Mouse (Mus musculus) brain, adult 2 months (tissue): ENCODE measurements at regions not wholly inside any gene's neighbourhood (a gene's known extent, or its start where the extent isn't known, plus 50 kb on each side); places are given as distances from the start of the nearest gene placed in this dataset.

Experiments used
- DNase-seq: peaks from one replicate; pipeline ENCODE4 v3.0.0; 2011; ENCODE audit warnings: low read depth, low spot score

DNA sequence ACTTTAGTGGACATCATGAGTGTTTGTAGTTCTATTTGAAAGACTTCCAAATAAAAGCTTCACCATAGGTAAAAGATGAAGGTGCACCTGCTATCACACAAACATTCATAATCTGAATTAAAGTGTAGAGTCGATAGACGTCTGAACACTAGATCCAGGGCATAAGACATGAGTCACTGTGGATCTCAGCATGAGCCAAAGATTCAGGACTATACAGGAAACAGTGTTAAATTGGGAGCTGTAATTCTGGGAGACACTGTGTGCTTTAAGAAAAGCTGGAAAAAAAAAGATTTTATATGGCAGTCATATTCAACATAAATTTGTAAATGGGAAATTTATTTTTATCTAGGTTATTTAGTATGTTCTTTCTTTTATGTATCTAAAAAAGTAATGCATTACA lies 160.5 kb downstream of the Pdha2 start:
- DNase-seq = peak; percentile 70

DNA sequence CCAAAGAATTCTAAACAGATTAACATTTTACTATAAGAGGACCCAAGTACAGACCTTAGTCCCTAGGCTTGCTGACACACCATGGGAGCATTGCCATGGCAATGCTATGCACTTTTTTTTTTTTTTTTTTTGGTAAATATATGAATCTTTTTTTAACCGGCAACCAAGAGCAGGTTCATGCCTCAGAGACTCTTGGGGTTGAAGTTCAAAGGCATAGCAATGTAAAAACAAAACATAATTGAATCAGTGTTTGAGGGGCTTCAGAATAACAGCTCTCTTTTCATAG lies 197.9 kb downstream of the Pdha2 start:
- DNase-seq = no peak

DNA sequence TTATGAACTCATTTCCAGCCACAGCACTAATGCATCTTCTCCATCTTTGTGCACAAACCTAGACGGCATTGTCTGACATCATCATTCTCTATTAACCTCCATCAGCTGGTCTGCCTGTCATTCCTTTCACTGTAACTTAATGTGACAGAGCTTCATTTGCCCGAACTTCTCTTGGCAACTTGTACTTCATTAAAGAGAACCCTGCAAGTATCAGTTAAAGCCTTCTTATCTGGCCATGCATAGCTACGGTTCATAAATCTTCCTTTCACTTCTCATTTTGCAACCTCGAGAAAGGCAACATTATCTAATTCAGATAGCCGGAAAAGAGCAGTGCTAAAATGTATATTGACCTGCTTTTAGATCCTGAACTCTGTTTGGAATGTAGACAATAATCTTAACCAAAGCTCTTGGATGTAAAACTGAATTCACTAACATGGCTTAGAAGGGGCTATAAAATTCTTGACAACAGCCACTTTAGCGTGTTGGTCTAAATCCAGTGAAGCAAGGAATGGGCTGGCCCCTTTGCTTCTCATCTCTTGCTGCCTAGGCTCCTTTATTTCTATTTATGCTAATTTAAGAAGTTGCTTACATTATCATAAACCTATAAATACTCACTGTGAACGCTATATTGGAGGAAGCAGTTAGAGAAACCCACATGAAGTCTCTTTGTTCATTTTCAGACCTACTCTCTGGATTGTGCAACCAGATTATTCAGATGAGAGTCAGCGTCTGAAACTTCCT lies 198.5 kb downstream of the Pdha2 start:
- DNase-seq = no peak

DNA sequence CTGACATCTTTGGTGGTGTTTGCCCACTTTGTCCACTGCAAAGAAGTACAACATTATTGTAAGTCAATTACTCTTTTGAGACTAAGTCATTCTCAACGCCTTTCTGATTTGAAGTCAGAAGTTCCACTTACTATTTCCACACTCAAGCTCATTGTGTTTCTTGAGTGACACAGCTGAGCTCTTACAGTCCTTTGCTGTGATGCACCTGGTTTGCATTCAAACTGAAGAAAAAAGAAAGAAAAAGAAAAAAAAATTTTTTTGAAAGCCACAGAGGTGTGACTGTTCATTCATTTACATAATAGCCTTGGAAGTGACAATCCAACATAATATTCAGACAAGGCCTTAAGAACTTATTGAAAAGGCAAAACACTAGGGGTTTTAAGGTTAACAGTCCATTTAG lies 199.2 kb downstream of the Pdha2 start:
- no peak for DNase-seq

DNA sequence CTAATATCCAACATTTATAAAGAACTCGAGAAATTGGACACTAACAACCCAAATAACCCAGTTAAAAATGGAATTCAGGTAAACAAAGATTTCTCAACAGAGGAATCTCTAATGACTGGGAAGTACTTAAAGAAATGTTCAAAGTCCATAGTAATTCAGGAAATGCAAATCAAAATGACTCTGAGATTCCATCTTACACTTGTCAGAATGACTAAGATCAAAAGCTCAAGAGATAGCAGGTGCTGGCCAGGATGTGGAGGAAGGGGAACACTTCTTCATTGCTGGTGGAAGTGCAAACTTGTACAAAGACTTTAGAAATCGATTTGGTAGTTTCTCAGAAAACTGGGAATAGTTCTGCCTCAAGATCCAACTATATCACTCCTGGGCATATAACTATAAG lies 203.4 kb downstream of the Pdha2 start:
- no peak for DNase-seq

DNA sequence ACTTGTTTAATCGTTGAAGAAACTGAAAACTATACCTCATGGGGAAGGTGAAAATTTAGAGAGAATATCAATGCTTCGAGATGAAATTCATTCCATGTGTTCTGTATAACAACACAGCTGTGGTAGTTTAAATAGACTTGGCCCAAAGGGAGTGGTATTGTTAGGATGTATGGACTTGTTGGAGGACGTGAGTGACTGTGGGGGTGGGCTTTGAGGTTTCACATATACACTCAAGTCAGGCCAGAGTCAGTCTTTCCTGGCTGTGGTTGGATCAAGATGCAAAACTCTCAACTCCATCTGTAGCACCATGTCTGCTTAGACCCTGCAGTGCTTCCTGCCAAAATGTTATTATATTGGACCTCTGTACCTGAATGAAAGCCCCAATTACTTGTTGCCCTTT lies 206.3 kb downstream of the Pdha2 start:
- no peak for DNase-seq

DNA sequence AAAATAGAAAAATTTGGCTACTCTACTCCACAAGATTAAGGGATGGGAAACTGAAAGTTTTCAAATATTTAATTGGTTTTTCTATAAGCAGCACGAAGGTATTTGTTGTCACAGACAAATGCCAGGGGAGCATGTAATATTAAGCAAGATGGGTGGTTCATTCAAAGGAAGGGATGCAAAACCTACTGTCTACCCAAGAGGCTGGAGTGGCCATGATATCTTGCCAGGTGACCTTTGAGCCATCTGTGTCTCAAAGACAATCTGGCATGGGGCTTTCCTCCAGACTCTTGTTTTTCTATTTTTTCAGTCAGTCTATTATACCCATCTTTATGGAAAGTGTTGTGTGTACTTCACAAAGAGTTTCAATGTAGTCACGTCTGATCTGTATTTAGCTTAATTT lies 208.6 kb downstream of the Pdha2 start:
- DNase-seq = peak; percentile 89

DNA sequence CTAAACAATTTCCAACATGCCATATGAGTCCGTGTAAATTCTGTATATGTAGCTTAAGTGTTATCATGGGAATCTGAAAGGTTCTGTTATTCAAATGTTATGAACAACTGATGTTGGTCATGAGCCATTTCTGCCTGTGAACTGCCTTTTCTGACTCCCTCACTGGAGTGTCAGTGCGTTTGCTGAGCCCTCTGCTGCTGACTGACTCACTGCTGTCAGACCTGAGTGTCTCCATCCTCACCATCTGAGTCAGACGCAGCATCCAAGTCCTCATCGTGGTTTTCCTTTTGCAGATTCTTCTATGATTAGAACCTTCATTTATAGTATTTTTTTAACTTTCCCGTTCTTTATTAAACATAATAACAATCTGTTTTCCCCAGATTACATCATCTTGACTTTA lies 223.9 kb downstream of the Pdha2 start:
- DNase-seq = peak; percentile 57

DNA sequence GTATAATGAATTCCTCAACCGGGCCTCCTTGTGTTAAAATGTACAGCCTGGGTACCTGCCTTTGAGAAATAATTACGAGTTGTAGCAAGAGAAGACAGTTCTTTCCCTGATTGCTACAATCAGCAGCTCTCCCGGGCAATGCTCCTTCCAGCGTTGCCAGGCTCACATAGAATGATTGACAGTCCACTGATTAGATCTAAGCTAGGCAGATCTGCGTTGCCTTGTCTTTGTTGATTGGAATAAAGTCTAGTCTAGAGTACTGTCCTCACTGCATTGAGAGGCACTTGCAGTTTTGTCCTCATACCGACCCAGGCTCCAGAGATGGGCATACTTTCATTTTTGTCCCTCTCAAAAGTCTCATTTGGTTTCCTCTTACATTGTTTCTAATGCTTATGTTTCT lies 238.6 kb downstream of the Pdha2 start:
- peak; percentile 14 for DNase-seq

DNA sequence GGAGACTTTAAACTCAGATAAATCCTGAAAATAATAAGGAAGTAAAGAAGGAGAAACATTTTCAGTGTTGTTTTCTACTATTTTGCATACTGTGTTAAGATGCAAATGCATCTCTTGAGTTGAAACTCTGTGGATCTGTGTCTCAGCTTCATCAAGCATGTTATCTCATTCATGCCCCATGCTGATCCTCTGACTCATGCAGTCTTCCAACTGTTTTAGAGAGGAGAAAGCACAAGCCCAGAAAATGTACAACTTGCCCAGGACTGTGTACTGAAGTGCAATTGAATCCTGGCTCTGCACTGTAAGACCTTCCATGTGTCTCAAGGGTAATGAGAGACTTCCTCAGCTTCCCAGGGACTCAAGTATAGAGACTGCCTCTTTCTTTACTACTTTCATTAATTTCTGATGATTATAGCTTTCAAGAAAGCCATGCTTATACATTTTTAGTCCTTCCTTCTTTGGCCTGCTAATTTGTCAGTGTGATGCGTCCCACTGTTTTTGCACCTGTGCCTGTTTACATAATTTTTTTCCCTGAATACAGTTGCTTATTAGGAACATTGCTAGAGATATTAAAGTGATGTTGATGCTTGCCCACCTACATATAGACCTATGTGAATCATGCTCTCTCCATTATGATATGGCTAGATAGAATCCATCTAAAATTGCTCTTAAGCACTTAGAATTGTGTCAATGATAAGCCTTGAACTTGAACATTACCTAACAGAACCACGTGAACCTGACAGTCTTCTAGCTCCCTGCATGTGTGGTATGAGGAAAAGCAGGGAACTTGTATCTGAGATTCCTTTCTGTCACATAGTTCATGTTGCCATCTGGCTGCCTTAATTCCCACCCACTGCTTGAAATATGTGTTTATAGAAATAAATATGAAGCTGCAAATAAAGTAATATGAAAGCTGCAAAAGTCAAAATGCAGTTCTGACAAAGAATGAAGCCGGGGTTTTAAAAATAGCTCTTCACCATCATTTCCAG lies 242.0 kb downstream of the Pdha2 start:
- peak; percentile 96 for DNase-seq

DNA sequence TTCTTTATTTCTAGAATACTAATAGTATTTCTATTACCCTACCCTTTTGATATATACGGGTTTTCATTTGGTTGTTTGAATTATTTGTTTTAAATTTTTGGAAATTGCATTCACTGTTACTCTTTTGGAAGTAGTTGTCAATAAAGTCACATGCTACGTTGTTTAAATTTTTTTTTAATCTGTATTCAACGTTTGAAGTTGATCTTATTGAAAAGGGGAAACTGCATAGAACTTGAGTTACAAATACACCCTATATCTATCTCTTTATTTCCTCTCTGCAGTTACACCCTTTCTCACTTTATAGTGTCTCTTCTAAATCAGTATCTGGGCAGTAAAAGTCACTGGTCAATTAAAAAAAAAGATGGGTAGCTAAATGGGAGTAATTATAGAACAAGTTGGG lies 243.6 kb downstream of the Pdha2 start:
- DNase-seq = no peak

DNA sequence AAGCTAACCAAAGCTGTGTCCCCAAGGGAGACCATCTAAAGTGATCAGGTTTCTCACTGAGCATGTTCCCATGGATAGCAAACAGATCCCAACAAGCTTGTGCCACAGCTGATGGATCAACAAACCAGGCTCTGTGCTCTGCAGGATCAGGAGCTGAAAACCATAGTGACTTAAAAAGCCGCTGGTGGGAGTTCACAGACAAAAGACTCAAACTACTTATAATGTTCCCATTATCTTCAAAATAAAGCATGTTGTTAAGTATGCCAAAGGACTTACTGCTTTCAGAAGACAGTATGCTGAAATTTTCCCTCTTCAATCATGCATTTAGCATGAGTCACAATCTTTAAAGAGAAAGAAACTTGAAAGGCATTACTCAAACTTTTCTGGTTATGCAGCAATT lies 254.5 kb downstream of the Pdha2 start:
- peak; percentile 28 for DNase-seq

DNA sequence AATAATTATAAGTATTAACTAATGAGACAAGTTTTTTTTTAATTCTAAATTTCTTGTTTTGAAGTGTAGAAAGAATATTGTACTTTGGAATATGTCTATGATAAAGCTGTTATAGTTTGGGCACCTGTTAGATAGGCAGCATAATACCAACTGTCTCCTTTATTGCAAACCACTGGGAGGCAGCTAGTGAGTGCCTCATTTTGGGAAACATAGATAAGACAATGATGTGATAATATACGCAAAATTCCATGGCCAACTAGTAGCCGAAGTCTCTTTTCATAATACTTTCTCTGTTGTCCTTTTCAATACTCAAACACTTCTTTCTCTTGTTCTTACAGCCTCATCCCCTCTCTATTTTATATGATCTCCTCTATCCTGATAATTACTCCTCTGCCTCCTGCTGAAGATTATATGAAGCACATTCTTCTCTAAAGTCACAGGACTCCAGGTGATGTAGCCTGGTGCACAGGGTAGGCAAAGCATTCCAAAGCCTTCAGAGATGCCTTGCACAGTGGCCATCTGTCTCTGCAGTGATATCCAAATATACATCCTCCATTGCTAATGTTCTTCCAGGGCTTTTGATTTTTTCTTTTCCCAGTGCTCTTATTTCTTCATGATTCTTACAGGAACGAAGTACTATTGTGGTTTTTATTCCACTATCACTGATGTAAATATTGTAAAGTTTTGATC lies 259.9 kb downstream of the Pdha2 start:
- peak; percentile 53 for DNase-seq

DNA sequence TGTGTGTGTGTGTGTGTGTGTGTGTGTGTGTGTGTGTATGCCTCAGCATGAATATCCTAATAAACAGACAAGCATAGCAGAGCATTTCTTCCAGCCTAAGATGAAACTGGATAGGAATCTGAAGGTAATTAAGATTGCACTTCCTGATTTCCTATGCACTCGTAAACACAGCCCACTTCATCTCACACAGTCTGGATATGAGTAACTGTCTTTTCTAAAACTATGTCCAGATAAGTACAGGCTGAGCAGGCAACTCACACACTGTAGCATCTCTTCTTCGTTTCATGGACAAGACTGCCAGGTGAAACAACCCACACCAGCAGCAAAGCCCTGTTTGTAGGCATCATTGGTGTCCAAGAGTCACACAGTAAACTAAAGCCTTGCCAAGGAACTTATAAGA lies 261.1 kb downstream of the Pdha2 start:
- DNase-seq = no peak

DNA sequence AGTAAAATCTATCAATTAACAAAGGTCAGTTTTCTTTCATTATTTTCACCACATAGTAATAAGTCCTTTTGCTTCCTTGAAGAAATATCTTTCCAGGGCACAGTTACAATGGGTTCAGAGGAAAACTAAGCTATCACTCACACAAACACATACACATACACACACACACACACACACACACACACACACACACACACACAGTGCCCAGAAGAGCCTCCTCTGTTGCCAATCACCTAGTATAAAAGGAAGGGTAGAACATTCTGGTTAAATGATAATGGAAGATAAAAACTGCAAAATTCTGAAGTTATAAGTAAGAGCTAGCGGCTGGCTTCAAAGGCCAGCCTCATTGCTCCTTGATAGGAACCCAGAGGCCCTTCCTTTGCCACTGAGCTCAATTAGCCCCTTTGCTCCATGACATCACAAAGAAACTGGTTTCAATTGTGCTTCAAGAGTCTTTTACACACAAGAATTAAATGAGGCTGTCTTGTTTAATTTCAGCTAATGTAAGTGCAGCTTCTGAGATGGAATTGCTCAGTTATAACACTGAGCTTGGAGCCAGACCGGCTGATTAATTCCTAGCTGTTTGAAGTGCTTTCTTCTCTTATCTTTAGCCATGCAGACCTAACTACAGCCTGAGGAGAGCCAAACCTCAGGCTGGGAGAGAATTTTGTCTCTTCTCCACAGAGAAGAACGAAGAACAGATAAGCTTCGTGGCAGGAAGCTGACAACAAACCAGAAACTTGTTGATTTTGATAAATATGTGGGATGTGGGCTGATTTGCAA lies 262.1 kb downstream of the Pdha2 start:
- peak; percentile 22 for DNase-seq

DNA sequence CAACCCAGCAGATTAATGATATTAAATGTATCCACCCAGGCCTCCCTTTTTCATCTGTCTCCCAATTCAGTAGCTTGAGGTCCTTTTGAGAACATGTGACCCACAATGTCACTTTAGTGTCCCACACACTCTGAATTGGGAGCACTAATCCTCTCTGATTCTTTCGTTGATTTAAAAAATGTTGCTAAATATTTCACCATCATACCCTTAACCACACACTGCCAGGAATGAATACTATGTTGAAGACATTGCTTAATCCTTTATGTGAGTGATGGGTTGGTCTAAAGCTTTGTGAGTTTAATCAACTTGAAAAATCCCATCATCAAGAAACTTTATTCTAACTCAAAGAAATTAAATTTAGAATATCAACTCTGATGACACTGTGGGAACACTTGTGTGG lies 269.7 kb downstream of the Pdha2 start:
- no peak for DNase-seq

DNA sequence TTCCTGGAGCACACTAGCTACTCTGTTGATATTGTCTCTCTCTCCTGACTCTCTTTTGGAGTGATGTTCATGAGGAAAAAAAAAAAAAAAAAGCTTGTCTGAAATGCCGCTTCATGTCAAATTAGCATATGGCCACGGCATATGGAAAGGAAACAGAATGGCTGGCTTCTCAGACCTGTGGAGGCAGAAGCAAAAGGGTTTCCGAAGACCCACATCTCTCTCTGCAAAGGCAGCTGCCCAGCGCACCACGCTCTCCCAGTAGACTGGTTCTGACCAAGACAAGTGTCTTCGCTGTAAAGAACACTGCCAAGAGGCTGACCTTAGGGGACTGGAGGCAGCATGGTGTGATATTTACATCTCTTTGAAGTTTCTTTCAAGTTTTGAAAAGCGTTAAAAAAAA lies 270.3 kb downstream of the Pdha2 start:
- peak; percentile 29 for DNase-seq

DNA sequence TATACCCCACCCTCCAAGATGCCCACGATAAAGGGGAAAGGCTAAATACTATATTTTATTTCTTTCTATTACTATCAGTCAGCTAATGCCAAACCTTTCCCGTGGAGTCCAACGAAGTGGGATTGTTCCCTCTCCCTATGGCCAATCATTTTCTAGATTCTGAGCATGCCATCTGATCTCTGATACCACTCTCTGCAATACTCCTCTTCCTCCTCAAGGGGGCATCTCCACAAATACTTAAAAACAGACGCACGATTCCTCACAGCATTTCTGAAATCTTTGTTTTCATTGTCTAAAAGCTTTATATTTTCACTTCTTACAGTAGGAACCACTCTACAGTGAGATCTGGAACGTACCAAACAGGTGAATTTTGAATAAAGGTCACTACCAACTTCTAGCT lies 270.8 kb downstream of the Pdha2 start:
- DNase-seq = no peak

DNA sequence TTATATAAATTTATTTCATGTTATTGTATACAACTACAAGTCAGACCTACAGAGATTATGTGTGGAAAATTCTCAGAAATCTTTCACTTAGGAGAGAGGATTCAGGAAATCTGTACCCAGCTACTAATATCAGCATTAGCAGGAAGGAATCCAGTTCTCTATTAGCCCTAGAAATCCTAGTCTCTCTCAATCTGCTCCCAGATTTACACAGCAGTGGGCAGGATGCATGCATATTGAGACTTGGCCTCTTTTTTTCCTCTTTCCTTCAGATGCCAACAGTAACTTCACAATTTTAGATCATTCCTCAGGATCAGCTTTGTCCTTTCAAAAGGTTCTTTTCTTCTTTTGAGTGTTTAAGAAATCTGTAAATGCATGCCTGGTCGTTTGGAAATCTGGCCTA lies 279.0 kb downstream of the Pdha2 start:
- DNase-seq = peak; percentile 84

DNA sequence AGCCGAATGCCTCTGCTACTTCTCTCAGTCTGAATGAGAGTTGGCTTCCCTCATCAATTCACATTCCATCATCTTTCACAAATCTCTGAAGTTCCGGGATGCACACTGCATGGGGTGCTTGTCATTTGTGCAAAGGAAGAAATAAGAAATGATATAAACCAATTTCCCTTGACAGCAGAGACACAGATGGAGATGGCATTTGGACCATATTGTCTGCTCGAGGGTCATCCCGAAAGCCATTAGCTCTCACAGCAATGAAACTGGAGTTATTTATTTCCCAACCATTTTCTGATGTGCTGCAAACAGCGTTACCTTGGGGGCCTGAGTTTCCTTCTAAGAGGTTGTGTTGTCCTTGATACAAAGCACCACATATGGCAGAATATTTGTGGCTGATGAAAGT lies 285.5 kb downstream of the Pdha2 start:
- DNase-seq = peak; percentile 67

DNA sequence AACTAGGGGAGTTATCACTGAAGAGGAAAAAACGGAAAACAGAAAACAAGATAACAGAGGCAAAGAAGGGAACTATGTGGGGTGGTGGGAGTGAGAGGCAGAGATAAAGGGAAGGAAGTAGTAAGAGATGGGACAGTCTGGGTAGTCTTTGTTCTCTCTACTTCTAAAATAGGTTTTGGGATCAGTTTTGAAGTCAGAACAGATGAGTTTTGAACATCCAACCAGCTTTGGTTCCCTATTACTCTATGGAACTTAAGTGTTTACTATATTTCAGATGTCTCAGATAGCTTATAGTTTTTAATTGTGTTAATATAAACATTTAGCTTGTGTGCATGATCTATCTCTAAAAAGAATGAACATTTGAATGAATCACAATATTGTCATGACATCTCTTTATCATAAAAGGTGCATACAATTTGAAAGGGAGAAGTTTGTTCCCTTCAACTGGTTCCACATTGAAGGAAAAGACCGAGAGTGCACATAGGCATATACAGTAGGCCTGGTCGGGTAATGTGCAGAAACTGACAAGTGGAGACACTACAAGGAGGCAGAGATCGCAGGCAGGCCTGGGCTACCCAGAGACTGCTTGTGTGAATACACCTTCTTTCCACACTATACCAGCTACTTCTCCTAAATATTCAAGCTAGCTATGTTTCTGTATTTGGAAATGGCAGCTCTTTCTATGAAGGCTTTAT lies 335.8 kb downstream of the Pdha2 start:
- no peak for DNase-seq
